Mouse (Mus musculus) urinary bladder, postnatal 10 days (tissue): ENCODE results near the gene Scrn2.

Experiments used
- DNase-seq: peaks from one replicate; pipeline ENCODE4 v3.0.0; 2022; ENCODE audit warnings: low spot score

The Scrn2 gene

GRCm38 (mm10) chr11:97050944-97051586 is 21.3 kb downstream of the Scrn2 start:
- no peak for DNase-seq

GRCm38 (mm10) chr11:97052219-97052646 is 22.5 kb downstream of the Scrn2 start:
- DNase-seq = no peak

DNA sequence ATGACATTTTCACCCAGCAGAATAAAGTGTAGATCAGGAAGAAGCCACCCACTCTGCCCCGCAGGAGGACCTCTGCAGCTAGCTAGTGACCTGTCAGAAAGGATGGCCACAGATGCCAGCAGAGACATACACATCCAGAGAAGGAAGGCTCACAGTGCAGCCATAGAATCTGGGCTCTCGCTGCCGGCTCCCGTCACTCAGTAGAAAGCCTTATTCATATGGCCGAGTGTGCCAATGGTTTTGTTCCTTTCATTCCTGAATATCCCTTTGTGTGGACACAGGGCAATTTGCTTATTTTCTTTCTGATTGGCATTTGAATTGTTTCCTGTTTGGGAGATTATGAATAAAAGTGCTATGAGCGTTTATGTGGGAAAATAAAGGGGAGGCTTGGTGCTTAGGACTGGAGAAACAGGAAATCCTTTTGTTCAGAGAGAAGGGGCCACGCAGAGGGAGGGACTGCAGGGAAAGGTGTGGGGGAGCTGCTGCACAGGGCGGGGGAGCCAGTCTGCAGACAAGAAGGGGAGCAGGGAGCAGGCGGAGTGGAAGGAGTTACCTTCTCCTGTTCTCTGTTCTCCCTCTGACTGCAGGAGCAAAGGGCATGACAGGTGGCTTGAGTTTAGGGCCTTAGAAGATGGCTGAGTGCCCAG is 33.7 kb downstream of the Scrn2 start:
- no peak for DNase-seq

- DNase-seq = no peak
Observed at GRCm38 (mm10) chr11:97063921-97064295, 34.2 kb downstream of the Scrn2 start.

GRCm38 (mm10) chr11:97065538-97066295 is 36.0 kb downstream of the Scrn2 start:
- DNase-seq = no peak

DNA sequence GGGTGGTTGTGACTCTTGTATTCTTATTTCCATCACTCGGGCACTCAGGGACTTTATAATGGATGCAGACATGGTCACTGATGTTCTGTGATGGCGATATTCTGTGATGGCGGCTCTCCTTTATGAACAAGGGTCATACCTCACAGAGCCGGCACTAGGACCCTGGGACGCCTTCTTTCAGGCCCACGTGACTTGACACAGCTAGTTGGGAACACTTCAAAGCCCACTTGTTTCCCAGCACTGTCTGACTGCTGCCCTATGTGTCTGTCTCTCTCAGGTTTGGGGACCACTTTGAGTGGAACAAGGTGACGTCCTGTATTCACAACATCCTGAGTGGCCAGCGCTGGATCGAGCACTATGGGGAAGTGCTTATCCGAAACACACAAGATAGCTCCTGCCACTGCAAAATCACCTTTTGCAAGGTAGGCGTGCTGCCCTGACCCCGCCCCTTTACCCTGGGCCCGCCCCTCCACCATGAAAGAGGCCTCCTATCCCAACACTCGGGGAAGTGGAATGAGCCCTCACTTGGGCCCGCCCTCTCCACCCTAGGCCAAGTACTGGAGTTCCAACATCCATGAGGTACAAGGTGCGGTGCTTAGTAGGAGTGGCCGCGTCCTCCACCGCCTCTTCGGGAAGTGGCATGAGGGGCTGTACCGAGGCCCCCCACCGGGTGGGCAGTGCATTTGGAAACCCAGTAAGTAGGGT is 37.1 kb downstream of the Scrn2 start:
- DNase-seq = no peak

- DNase-seq = no peak
Observed at GRCm38 (mm10) chr11:97069333-97069732, 39.6 kb downstream of the Scrn2 start.

- no peak for DNase-seq
Observed at GRCm38 (mm10) chr11:97069770-97070169, 40.0 kb downstream of the Scrn2 start.

- no peak for DNase-seq
Observed at GRCm38 (mm10) chr11:97071129-97071528, 41.4 kb downstream of the Scrn2 start.

GRCm38 (mm10) chr11:97072533-97072932 is 42.8 kb downstream of the Scrn2 start:
- DNase-seq = no peak

- no peak for DNase-seq
Observed at GRCm38 (mm10) chr11:97074235-97074634, 44.5 kb downstream of the Scrn2 start.

DNA sequence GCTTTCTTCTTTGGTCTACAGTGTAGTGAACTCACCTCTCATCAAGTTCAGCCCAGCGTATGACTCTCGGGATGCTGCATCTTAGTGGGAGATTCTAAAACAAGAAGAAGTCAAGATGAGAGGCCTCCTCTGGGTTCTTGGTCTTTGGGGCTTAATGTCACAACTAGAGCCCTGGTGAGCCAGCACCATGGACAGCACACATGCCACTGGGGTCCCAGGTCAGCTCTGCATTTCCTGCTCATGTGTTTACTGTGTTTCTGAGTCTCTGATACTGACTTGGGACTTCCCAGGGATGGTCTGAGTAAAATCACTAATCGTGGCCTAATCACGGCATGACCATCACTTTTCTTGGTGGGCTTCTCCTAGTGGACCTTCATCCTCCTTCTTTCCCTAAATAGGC is 49.0 kb downstream of the Scrn2 start:
- no peak for DNase-seq

GRCm38 (mm10) chr11:97080291-97080690 is 50.6 kb downstream of the Scrn2 start:
- no peak for DNase-seq

GRCm38 (mm10) chr11:97082977-97083376 is 53.2 kb downstream of the Scrn2 start:
- no peak for DNase-seq
